Mouse (Mus musculus): ENCODE measurements around the gene Gm11549. TPM values are rescaled to one million over a fixed set of nuclear protein-coding genes. Genes with fewer than 3 reads are reported as not detected.

Gm11549 gene
- polyA plus RNA-seq, 1 experiment from 2014 or later: 0.07 TPM

DNA sequence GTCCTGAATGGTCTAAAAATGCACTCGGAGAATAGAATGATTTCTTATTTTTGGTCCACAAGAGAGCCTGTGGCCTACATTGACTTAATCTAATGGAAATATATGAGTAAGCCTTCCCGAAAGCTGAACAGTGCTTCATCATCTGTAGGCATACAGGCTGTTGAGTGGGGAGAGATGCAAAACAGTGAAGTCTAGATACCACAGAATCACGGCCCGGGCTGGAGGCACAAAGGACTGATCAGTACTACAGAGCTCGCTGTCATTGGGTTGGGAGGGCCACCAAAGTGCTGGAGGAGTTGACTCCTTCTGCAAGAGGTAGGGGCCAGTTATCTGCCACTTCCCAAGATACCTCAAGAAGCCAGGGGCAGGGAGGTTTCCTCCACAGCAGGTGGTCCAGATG lies 9.2 kb upstream of the Gm11549 start:
- no peak overlapping the region for H3K4me2 ChIP-seq (ENCODE audit: low read depth, low read length)
- no peaks in the 10 kb centered on the region for H3K4me1 ChIP-seq (ENCODE audit: control insufficient read depth, insufficient read depth, low read length)
- H3K27ac ChIP-seq (ENCODE audit: low read depth, low read length): no peak overlapping the region
- no peaks in the 10 kb centered on the region for H3K36me3 ChIP-seq (ENCODE audit: control insufficient read depth, insufficient read depth, low read length)
- no peak for ATAC-seq (ENCODE audit: low read depth)
- WGBS: 90% methylated on average over 5 of the region's 5 CpGs
- H3K27me3 ChIP-seq (ENCODE audit: control insufficient read depth, insufficient read depth, low read length): no peaks in the 10 kb centered on the region
- no peak overlapping the region for H3K9ac ChIP-seq (replicated peaks; ENCODE audit: low read depth, low read length)
- H3K9me3 ChIP-seq (ENCODE audit: control insufficient read depth, low read length): no peaks in the 10 kb centered on the region
- H3K4me3 ChIP-seq (ENCODE audit: low read depth, low read length): no peak overlapping the region

- Histone ChIP-seq H3K9ac (replicated peaks; ENCODE audit: low read depth, low read length) (no peak overlapping the region), H3K27me3 (ENCODE audit: control insufficient read depth, insufficient read depth, low read length) (no peaks in the 10 kb centered on the region), H3K9me3 (ENCODE audit: control insufficient read depth, low read length) (no peaks in the 10 kb centered on the region), H3K4me3 (ENCODE audit: low read depth, low read length) (no peak overlapping the region), H3K4me2 (ENCODE audit: low read depth, low read length) (no peak overlapping the region), H3K4me1 (ENCODE audit: control insufficient read depth, insufficient read depth, low read length) (no peaks in the 10 kb centered on the region), H3K36me3 (ENCODE audit: control insufficient read depth, insufficient read depth, low read length) (no peaks in the 10 kb centered on the region), H3K27ac (ENCODE audit: low read depth, low read length) (no peak overlapping the region)
- WGBS: 94% methylated on average over 6 of the region's 6 CpGs
- ATAC-seq (ENCODE audit: low read depth): no peak
Observed at GRCm38 (mm10) chr3:36530345-36530744, 8.7 kb upstream of the Gm11549 start.

GRCm38 (mm10) chr3:36524466-36524865 lies 2.9 kb upstream of the Gm11549 start:
- no peak overlapping the region for H3K27ac ChIP-seq (ENCODE audit: low read depth, low read length)
- H3K4me2 ChIP-seq (ENCODE audit: low read depth, low read length): no peak overlapping the region
- no peak for ATAC-seq (ENCODE audit: low read depth)
- H3K36me3 ChIP-seq (ENCODE audit: control insufficient read depth, insufficient read depth, low read length): no peaks in the 10 kb centered on the region
- H3K9ac ChIP-seq (replicated peaks; ENCODE audit: low read depth, low read length): no peak overlapping the region
- no peaks in the 10 kb centered on the region for H3K4me1 ChIP-seq (ENCODE audit: control insufficient read depth, insufficient read depth, low read length)
- WGBS: 83% methylated on average over 3 of the region's 3 CpGs
- H3K9me3 ChIP-seq (ENCODE audit: control insufficient read depth, low read length): no peaks in the 10 kb centered on the region
- H3K27me3 ChIP-seq (ENCODE audit: control insufficient read depth, insufficient read depth, low read length): peaks cover 13% of the 10 kb centered on the region
- no peak overlapping the region for H3K4me3 ChIP-seq (ENCODE audit: low read depth, low read length)

DNA sequence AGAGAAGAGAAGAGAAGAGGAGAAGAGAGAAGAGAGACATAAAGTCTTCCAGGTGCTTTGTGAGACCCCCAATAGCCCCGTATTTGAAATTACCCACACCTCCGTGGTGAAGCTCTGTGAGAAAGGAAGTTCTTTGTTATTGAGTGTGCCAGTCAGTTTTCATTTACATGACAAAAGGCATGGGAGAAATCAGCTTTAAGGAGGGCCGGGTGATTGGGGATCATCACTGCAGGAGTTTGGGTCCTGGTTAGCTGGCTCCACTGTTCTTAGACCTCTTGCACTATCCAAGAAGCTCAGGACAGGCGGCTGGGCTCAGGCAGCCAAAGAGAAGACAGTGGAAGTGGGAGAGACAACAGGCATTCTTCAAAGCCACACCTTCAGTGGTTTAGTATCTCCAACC lies 524 bp upstream of the Gm11549 start:
- no peak for ATAC-seq (ENCODE audit: low read depth)
- H3K4me1 ChIP-seq (ENCODE audit: control insufficient read depth, insufficient read depth, low read length): no peaks in the 10 kb centered on the region
- H3K4me2 ChIP-seq (ENCODE audit: low read depth, low read length): no peak overlapping the region; the same call in 1 of the 2 replicates
- H3K9ac ChIP-seq (replicated peaks; ENCODE audit: low read depth, low read length): no peak overlapping the region
- no peak overlapping the region for H3K4me3 ChIP-seq (ENCODE audit: low read depth, low read length)
- H3K36me3 ChIP-seq (ENCODE audit: control insufficient read depth, insufficient read depth, low read length): no peaks in the 10 kb centered on the region
- WGBS: 3% methylated on average over 4 of the region's 4 CpGs
- no peaks in the 10 kb centered on the region for H3K9me3 ChIP-seq (ENCODE audit: control insufficient read depth, low read length)
- H3K27ac ChIP-seq (ENCODE audit: low read depth, low read length): no peak overlapping the region
- H3K27me3 ChIP-seq (ENCODE audit: control insufficient read depth, insufficient read depth, low read length): peaks cover 13% of the 10 kb centered on the region

GRCm38 (mm10) chr3:36516196-36516595 lies 5.4 kb downstream of the Gm11549 start:
- no peak overlapping the region for H3K27ac ChIP-seq (ENCODE audit: low read depth, low read length)
- no peaks in the 10 kb centered on the region for H3K36me3 ChIP-seq (ENCODE audit: control insufficient read depth, insufficient read depth, low read length)
- 85% methylated on average over 9 of the region's 9 CpGs for WGBS
- no peaks in the 10 kb centered on the region for H3K4me1 ChIP-seq (ENCODE audit: control insufficient read depth, insufficient read depth, low read length)
- H3K4me3 ChIP-seq (ENCODE audit: low read depth, low read length): no peak overlapping the region
- H3K27me3 ChIP-seq (ENCODE audit: control insufficient read depth, insufficient read depth, low read length): peaks cover 8% of the 10 kb centered on the region
- no peak overlapping the region for H3K9ac ChIP-seq (replicated peaks; ENCODE audit: low read depth, low read length)
- no peak for ATAC-seq (ENCODE audit: low read depth)
- H3K9me3 ChIP-seq (ENCODE audit: control insufficient read depth, low read length): no peaks in the 10 kb centered on the region
- no peak overlapping the region for H3K4me2 ChIP-seq (ENCODE audit: low read depth, low read length)

- Histone ChIP-seq H3K4me2 (ENCODE audit: low read depth, low read length) (no peak overlapping the region), H3K9me3 (ENCODE audit: control insufficient read depth, low read length) (no peaks in the 10 kb centered on the region), H3K9ac (replicated peaks; ENCODE audit: low read depth, low read length) (no peak overlapping the region), H3K4me3 (ENCODE audit: low read depth, low read length) (no peak overlapping the region), H3K27me3 (ENCODE audit: control insufficient read depth, insufficient read depth, low read length) (no peaks in the 10 kb centered on the region), H3K4me1 (ENCODE audit: control insufficient read depth, insufficient read depth, low read length) (no peaks in the 10 kb centered on the region), H3K27ac (ENCODE audit: low read depth, low read length) (no peak overlapping the region), H3K36me3 (ENCODE audit: control insufficient read depth, insufficient read depth, low read length) (no peaks in the 10 kb centered on the region)
- 90% methylated on average over 6 of the region's 6 CpGs for WGBS
- no peak for ATAC-seq (ENCODE audit: low read depth)
Observed at GRCm38 (mm10) chr3:36511491-36511890, 10.1 kb downstream of the Gm11549 start.

GRCm38 (mm10) chr3:36505809-36506735 lies 15.5 kb downstream of the Gm11549 start:
- Histone ChIP-seq H3K9me3 (ENCODE audit: control insufficient read depth, low read length) (no peaks in the 10 kb centered on the region), H3K27ac (ENCODE audit: low read depth, low read length) (no peak overlapping the region), H3K27me3 (ENCODE audit: control insufficient read depth, insufficient read depth, low read length) (no peaks in the 10 kb centered on the region), H3K4me1 (ENCODE audit: control insufficient read depth, insufficient read depth, low read length) (no peaks in the 10 kb centered on the region), H3K4me3 (ENCODE audit: low read depth, low read length) (no peak overlapping the region), H3K36me3 (ENCODE audit: control insufficient read depth, insufficient read depth, low read length) (no peaks in the 10 kb centered on the region), H3K4me2 (ENCODE audit: low read depth, low read length) (no peak overlapping the region), H3K9ac (replicated peaks; ENCODE audit: low read depth, low read length) (no peak overlapping the region)
- ATAC-seq (ENCODE audit: low read depth): no peak
- WGBS: 63% methylated on average over 10 of the region's 10 CpGs

GRCm38 (mm10) chr3:36505306-36505705 lies 16.3 kb downstream of the Gm11549 start:
- Histone ChIP-seq H3K27ac (ENCODE audit: low read depth, low read length) (no peak overlapping the region), H3K36me3 (ENCODE audit: control insufficient read depth, insufficient read depth, low read length) (no peaks in the 10 kb centered on the region), H3K27me3 (ENCODE audit: control insufficient read depth, insufficient read depth, low read length) (no peaks in the 10 kb centered on the region), H3K9me3 (ENCODE audit: control insufficient read depth, low read length) (no peaks in the 10 kb centered on the region), H3K9ac (replicated peaks; ENCODE audit: low read depth, low read length) (no peak overlapping the region), H3K4me3 (ENCODE audit: low read depth, low read length) (no peak overlapping the region), H3K4me2 (ENCODE audit: low read depth, low read length) (no peak overlapping the region), H3K4me1 (ENCODE audit: control insufficient read depth, insufficient read depth, low read length) (no peaks in the 10 kb centered on the region)
- no peak for ATAC-seq (ENCODE audit: low read depth)
- WGBS: 84% methylated on average over 8 of the region's 8 CpGs

DNA sequence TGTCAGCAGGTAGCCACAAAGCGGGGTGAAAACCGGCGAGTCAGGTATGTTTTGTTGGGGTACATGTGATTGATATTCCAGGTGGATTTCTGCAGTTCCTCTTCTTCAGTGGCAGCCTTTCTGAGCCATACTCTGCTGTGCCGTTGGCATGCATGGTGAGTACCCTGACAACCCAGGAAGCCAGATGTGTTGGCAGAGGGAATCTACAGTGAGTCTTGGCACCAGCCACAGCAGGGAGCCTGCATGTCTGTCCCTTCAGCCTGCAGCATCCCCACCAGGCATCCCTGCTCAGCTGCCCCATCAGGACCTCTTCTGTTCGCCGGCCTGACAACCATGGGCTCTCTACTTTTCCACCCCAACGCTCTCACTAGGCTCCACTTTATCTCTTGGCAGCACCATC lies 20.1 kb downstream of the Gm11549 start:
- H3K27ac ChIP-seq (ENCODE audit: low read depth, low read length): no peak overlapping the region
- H3K9me3 ChIP-seq (ENCODE audit: control insufficient read depth, low read length): no peaks in the 10 kb centered on the region
- H3K4me3 ChIP-seq (ENCODE audit: low read depth, low read length): no peak overlapping the region
- H3K4me1 ChIP-seq (ENCODE audit: control insufficient read depth, insufficient read depth, low read length): no peaks in the 10 kb centered on the region
- H3K9ac ChIP-seq (replicated peaks; ENCODE audit: low read depth, low read length): no peak overlapping the region
- H3K36me3 ChIP-seq (ENCODE audit: control insufficient read depth, insufficient read depth, low read length): no peaks in the 10 kb centered on the region
- H3K27me3 ChIP-seq (ENCODE audit: control insufficient read depth, insufficient read depth, low read length): no peaks in the 10 kb centered on the region
- WGBS: 80% methylated on average over 7 of the region's 7 CpGs
- no peak overlapping the region for H3K4me2 ChIP-seq (ENCODE audit: low read depth, low read length)
- no peak for ATAC-seq (ENCODE audit: low read depth)
